Mouse (Mus musculus) erythroblast, adult 5-6 weeks (primary cell): ENCODE measurements at regions not wholly inside any gene's neighbourhood (a gene's known extent, or its start where the extent isn't known, plus 50 kb on each side); places are given as distances from the start of the nearest gene placed in this dataset.

Experiments used
- ATAC-seq: replicated peaks from 2 replicates; pipeline ENCODE4 v1.8.0; 2016; ENCODE audit warnings: moderate number of reproducible peaks, mild to moderate bottlenecking, moderate TSS enrichment, inconsistent platforms; ENCODE audit not compliant: poor library complexity, low FRiP score, severe bottlenecking

- ATAC-seq: no peak
Observed at GRCm38 (mm10) chr17:79282771-79283170, 72.1 kb downstream of the Cdc42ep3 start.

DNA sequence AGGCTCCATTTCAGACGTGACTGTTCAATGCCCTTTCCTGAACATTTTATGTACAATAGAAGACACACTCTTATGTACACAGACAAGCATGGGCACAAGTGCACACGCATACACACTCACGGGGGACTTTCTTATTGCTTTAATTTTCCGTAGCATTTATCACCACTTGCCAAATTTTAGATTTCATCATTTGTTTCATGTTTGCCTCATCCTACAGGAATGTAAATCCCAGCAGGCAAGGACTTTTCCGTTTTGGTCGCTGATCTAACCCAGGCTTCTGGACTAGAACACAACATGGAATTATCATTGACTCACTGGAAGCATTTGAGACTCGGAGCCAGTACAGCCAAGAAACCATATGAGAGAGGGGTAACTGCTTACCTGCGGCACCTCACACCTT lies 81.3 kb downstream of the Cdc42ep3 start:
- ATAC-seq: no peak

GRCm38 (mm10) chr17:79259691-79260090 lies 95.2 kb downstream of the Cdc42ep3 start:
- ATAC-seq: no peak

- no peak for ATAC-seq
Observed at GRCm38 (mm10) chr17:79246962-79247902, 107.7 kb downstream of the Cdc42ep3 start.

DNA sequence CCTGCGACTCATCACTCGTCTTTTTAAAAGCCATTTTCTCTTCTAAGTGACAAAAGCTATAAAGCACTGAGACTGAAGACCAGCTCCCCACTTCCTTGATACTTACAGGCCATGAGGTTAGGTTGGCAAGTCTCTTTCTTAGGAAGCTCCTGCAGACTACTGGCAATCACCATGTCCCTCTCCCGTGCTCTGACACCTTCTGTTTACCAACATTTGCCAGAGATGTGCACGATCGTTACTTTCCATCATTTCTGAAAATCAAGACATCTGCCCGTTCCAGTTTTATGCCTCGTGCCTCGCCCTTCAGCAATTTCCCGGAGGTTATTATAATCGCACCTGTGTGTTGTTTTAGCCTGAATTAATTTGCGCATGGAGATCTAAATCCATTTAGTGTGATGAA lies 110.8 kb downstream of the Cdc42ep3 start:
- ATAC-seq: no peak

DNA sequence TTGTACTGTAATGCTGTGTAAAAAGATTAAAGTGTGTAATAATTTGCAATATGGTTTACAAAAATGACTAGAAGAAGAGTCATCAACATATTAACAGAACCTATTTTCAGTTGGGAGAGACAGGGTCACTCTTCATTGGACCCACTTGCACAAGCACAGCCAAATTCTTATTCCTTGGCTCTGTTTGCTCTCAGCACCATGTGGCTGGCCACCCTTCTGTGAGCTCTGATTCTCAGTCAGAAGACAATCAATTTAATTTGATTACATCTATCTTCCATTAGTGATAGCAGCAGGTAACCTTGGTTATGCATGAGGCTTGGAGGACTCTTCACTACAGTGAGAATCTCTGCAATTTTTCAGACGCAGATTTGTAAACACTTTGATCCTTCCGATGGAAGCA lies 111.5 kb downstream of the Cdc42ep3 start:
- no peak for ATAC-seq

- no peak for ATAC-seq
Observed at GRCm38 (mm10) chr17:79241489-79241888, 113.4 kb downstream of the Cdc42ep3 start.

- peak; percentile 57 for ATAC-seq
Observed at GRCm38 (mm10) chr17:79236244-79236781, 118.6 kb downstream of the Cdc42ep3 start.

GRCm38 (mm10) chr17:79230653-79231489 lies 124.0 kb downstream of the Cdc42ep3 start:
- ATAC-seq: 0 out of 2 replicates have a peak, but pooled peaks have one; percentile 35

- ATAC-seq: no peak
Observed at GRCm38 (mm10) chr17:79206563-79206962, 148.3 kb downstream of the Cdc42ep3 start.

DNA sequence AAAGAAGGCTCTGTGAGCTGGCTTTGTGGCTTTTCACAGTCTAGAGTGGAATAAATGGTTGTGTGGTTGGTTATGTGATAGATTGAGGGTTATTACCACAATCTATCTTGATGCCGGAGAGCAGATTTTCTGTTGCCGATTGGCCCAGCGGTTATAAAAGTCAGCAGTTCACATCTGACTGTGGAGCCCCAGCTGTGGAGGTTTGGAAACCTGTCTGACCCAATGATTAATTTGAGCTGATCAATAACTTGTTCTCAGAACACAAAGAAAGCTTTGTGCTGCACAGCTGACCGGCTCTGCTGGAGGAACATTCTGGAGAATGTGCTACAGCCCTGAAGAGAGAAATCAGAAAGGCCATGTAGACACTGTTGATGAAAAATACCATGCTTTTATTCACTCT lies 148.8 kb downstream of the Cdc42ep3 start:
- no peak for ATAC-seq

- no peak for ATAC-seq
Observed at GRCm38 (mm10) chr17:79199814-79200491, 148.2 kb downstream of the Qpct start.

DNA sequence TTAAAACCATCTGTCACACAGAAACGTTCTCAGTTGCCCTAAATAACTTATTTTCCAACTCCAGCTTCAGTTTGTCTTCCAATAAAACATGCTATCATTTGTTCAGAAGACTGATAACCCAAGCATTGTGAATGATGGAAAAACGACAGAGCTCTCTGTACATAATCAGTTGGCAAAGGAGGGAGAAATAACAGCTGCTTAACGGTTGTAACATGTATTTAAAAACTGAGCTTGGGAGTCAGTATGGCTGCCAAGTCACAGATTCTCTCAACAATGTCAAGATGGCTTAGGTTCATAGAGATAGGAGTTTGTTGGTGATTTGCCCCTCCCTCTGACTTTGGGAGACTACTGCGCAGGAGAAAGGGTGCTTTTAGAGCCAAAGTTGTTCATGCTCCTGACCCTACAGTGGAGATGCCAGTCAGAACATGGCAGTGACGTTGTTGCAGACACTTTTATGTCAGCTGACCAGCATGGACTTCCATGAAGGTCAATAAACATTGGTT lies 140.2 kb downstream of the Qpct start:
- no peak for ATAC-seq

DNA sequence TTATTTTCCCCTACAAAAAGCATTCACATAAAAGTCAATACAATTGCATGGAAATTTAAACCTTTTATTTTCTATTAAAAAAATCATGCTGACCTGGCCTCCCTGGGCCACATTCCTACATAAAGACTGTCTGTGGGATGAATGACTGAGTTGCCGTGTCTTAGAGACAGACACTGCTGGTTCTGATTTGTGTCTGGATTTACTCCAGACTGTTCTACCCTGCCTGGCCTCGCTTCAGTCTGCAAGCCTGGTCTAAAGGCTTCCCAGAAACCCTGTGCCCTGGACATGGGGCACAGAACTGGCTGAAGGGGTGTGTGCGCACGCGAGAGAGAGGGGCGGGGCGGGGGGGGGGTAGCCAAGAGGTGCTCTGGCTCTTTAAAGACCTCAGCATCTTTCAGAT lies 136.6 kb downstream of the Qpct start:
- no peak for ATAC-seq

DNA sequence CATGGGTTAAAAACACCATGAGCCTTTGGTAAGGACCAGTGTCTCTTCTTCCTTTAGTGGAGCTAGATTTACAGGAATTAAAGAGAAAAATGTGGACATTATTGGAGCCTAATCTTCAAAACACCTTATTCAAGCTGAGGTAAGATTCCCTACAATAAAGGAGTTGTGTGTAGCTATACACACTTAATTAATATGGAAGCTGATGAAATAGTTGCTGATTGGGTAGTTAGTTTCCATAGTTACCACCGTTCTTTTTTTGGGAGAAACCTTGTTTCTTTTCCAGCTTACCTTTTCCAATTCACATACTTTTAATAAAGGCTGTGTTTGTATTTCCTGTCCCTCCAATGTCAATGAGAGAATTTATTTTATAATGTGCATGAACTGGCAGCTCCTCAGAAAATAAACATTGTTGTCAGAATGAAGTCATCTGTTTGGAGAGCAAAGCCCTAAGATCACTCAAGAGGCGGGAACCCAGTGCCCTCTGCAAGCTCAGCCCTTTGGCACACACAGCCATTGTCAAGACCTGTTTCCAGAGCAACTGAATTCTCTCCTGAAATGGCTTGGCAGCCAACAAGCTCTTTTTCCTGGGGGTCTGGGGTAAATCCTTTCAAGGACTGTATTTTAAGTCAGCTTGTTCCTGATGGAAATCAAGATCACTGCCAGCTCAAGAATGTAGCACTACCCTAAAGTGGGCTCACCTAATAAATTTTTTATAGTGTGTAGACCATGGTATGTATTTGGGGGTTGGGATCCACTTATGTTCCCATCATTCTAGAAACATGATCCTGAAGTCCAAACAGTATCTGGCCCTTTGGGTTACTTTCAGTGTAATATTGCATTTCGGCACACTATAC lies 128.8 kb downstream of the Qpct start:
- no peak for ATAC-seq

GRCm38 (mm10) chr17:79177259-79177658 lies 125.6 kb downstream of the Qpct start:
- ATAC-seq: no peak

- ATAC-seq: no peak
Observed at GRCm38 (mm10) chr17:79176356-79176755, 124.7 kb downstream of the Qpct start.

GRCm38 (mm10) chr17:79175381-79175780 lies 123.7 kb downstream of the Qpct start:
- ATAC-seq: no peak

- ATAC-seq: no peak
Observed at GRCm38 (mm10) chr17:79172328-79172727, 120.6 kb downstream of the Qpct start.
